Mouse (Mus musculus) MEL (cell line): Measurements from ENCODE around the gene Cisd1.

Experiments
- CTCF ChIP-seq, 3 experiments: IDR thresholded peaks in 2 of 3; conservative IDR thresholded peaks in 1 of 3; 2 replicates each; pipeline ENCODE4 v1.5.1; 2011 to 2012; ENCODE audit warnings: low read length in 3 of 3, low read depth in 2 of 3, mild to moderate bottlenecking in 2 of 3, improper control_type of control experiment in 1 of 3, inconsistent platforms in 1 of 3, mixed read lengths in 1 of 3, moderate library complexity in 1 of 3; ENCODE audit not compliant: control insufficient read depth in 1 of 3, insufficient read depth in 1 of 3, poor library complexity in 1 of 3, severe bottlenecking in 1 of 3
- E2F4 ChIP-seq: IDR thresholded peaks from 2 replicates; pipeline ENCODE4 v1.6.1; 2011; ENCODE audit warnings: low read depth, low read length, improper control_type of control experiment, borderline replicate concordance
- EP300 ChIP-seq, 2 experiments: IDR thresholded peaks; 2 replicates each; pipeline ENCODE4 v1.6.1; 2011; ENCODE audit warnings: improper control_type of control experiment in 2 of 2, low read length in 2 of 2, low read depth in 1 of 2, mild to moderate bottlenecking in 1 of 2
- JUND ChIP-seq: IDR thresholded peaks from 2 replicates; pipeline ENCODE4 v1.6.1; 2011; ENCODE audit warnings: low read depth, mild to moderate bottlenecking, improper control_type of control experiment, low read length
- POLR2AphosphoS2 ChIP-seq: IDR thresholded peaks from 2 replicates; pipeline ENCODE4 v1.6.1; 2011; ENCODE audit warnings: low read length, improper control_type of control experiment
- RCOR1 ChIP-seq: IDR thresholded peaks from 2 replicates; pipeline ENCODE4 v1.6.1; 2012; ENCODE audit warnings: low read depth, mild to moderate bottlenecking, inconsistent platforms, low read length, improper control_type of control experiment
- TCF12 ChIP-seq: IDR thresholded peaks from 2 replicates; pipeline ENCODE4 v1.6.1; 2014; ENCODE audit warnings: low read depth, mild to moderate bottlenecking, inconsistent platforms, low read length, improper control_type of control experiment, moderate library complexity

- TF ChIP-seq CTCF (IDR thresholded peaks at IDR 0.05 in 2 of 3, conservative IDR thresholded peaks at IDR 0.05 in 1 of 3; ENCODE audit: control insufficient read depth in 1 of 3, insufficient read depth in 1 of 3, low read depth in 2 of 3, low read length in 3 of 3, poor library complexity in 1 of 3, severe bottlenecking in 1 of 3) (no peak), JUND (no peak), RCOR1 (no peak), EP300 (IDR thresholded peaks at IDR 0.05; ENCODE audit: low read depth in 1 of 2, low read length in 2 of 2) (no peak), E2F4 (no peak), POLR2AphosphoS2 (no peak), TCF12 (no peak)
Observed at GRCm38 (mm10) chr10:71291179-71291661, 53.5 kb downstream of the Cisd1 start.
